Mouse (Mus musculus) lung, embryonic 15.5 days (tissue): ENCODE results near the gene Slc25a21. TPM values are rescaled to one million over a fixed set of nuclear protein-coding genes. Genes with fewer than 3 reads are reported as not detected.

Experiments
- ATAC-seq: fragments of 200-750 bp; cut with Nextera tagmentation; 2 replicates; pipeline ENCODE4 v1.8.0; 2017; ENCODE audit warnings: moderate number of reproducible peaks, borderline replicate concordance; ENCODE audit not compliant: low FRiP score, low TSS enrichment; ENCODE audit errors: extremely low read depth
- H3K27ac ChIP-seq: fragments of 300-500 bp; sonication (generic); 2 replicates; pipeline ENCODE4 v1.5.1; 2015; ENCODE audit warnings: moderate library complexity, mild to moderate bottlenecking, inconsistent platforms
- H3K27me3 ChIP-seq: fragments of 300-500 bp; sonication (generic); 2 replicates; pipeline ENCODE4 v1.6.1; 2015; ENCODE audit warnings: inconsistent platforms
- H3K36me3 ChIP-seq: fragments of 300-500 bp; sonication (generic); 2 replicates; pipeline ENCODE4 v1.6.1; 2015; ENCODE audit warnings: inconsistent platforms
- H3K4me1 ChIP-seq: fragments of 300-500 bp; sonication (generic); 2 replicates; pipeline ENCODE4 v1.6.1; 2015; ENCODE audit warnings: inconsistent platforms
- H3K4me2 ChIP-seq: fragments of 300-500 bp; sonication (generic); 2 replicates; pipeline ENCODE4 v1.6.1; 2015; ENCODE audit warnings: inconsistent platforms, mild to moderate bottlenecking, moderate library complexity
- H3K4me3 ChIP-seq: fragments of 300-500 bp; sonication (generic); 2 replicates; pipeline ENCODE4 v1.5.1; 2015; ENCODE audit warnings: mild to moderate bottlenecking, inconsistent platforms
- H3K9ac ChIP-seq: fragments of 300-500 bp; sonication (generic); 2 replicates; pipeline ENCODE4 v1.6.1; 2015; ENCODE audit warnings: inconsistent platforms
- H3K9me3 ChIP-seq: fragments of 300-500 bp; sonication (generic); 2 replicates; pipeline ENCODE4 v1.6.1; 2016; ENCODE audit warnings: inconsistent platforms
- WGBS: fragments of 180-500 bp; shearing (Covaris S2); methylation state at CpG from one replicate; pipeline ENCODE4 v1.1.7; 2015; 5-methylcytosine and 5-hydroxymethylcytosine counted together
- polyA plus RNA-seq: library from polyadenylated mRNA; unstranded; fragments of >200 nt; fragmentation: Nextera tagmentation; extraction: Ambion mirVana; gene quantifications from 2 replicates; pipeline ENCODE4 v1.2.1, GENCODE M21; 2015

The Slc25a21 gene
- polyA plus RNA-seq, 1 experiment from 2014 or later = 0.54 TPM

- no peak overlapping the region for H3K9ac ChIP-seq
- ATAC-seq = no peak
- H3K4me2 ChIP-seq = no peak overlapping the region
- H3K27ac ChIP-seq = no peak overlapping the region
- H3K4me1 ChIP-seq = no peaks in the 10 kb centered on the region
- H3K36me3 ChIP-seq = no peaks in the 10 kb centered on the region
- H3K9me3 ChIP-seq = no peaks in the 10 kb centered on the region
- no peak overlapping the region for H3K4me3 ChIP-seq
- H3K27me3 ChIP-seq = no peaks in the 10 kb centered on the region
- 62% methylated on average over 4 of the region's 4 CpGs for WGBS
Observed at GRCm38 (mm10) chr12:56789236-56789635, 408.0 kb downstream of the Slc25a21 start.

- no peak for ATAC-seq
- H3K9ac ChIP-seq = no peak overlapping the region
- H3K4me3 ChIP-seq = no peak overlapping the region
- no peaks in the 10 kb centered on the region for H3K4me1 ChIP-seq
- no peaks in the 10 kb centered on the region for H3K36me3 ChIP-seq
- H3K4me2 ChIP-seq = no peak overlapping the region
- no peaks in the 10 kb centered on the region for H3K27me3 ChIP-seq
- WGBS = 76% methylated on average over 1 of the region's 1 CpGs
- no peaks in the 10 kb centered on the region for H3K9me3 ChIP-seq
- H3K27ac ChIP-seq = no peak overlapping the region
Observed at GRCm38 (mm10) chr12:56785250-56785649, 412.0 kb downstream of the Slc25a21 start.

- Histone ChIP-seq H3K4me2 (no peak overlapping the region), H3K4me1 (no peaks in the 10 kb centered on the region), H3K9ac (no peak overlapping the region), H3K27ac (no peak overlapping the region), H3K4me3 (no peak overlapping the region), H3K9me3 (no peaks in the 10 kb centered on the region), H3K36me3 (no peaks in the 10 kb centered on the region), H3K27me3 (no peaks in the 10 kb centered on the region)
- 59% methylated on average over 5 of the region's 5 CpGs for WGBS
- ATAC-seq = no peak
Observed at GRCm38 (mm10) chr12:56781196-56781595, 416.1 kb downstream of the Slc25a21 start.

GRCm38 (mm10) chr12:56779621-56780020 lies 417.7 kb downstream of the Slc25a21 start:
- no peaks in the 10 kb centered on the region for H3K27me3 ChIP-seq
- H3K9me3 ChIP-seq = no peaks in the 10 kb centered on the region
- no peak overlapping the region for H3K4me2 ChIP-seq
- no peak overlapping the region for H3K4me3 ChIP-seq
- 76% methylated on average over 3 of the region's 3 CpGs for WGBS
- no peak overlapping the region for H3K9ac ChIP-seq
- no peak overlapping the region for H3K27ac ChIP-seq
- H3K4me1 ChIP-seq = no peaks in the 10 kb centered on the region
- no peaks in the 10 kb centered on the region for H3K36me3 ChIP-seq
- ATAC-seq = no peak

GRCm38 (mm10) chr12:56773941-56774340 lies 423.3 kb downstream of the Slc25a21 start:
- no peaks in the 10 kb centered on the region for H3K4me1 ChIP-seq
- H3K4me2 ChIP-seq = no peak overlapping the region
- ATAC-seq = no peak
- no peaks in the 10 kb centered on the region for H3K36me3 ChIP-seq
- no peak overlapping the region for H3K9ac ChIP-seq
- no peaks in the 10 kb centered on the region for H3K27me3 ChIP-seq
- 58% methylated on average over 6 of the region's 6 CpGs for WGBS
- no peak overlapping the region for H3K4me3 ChIP-seq
- H3K9me3 ChIP-seq = no peaks in the 10 kb centered on the region
- no peak overlapping the region for H3K27ac ChIP-seq

- no peak overlapping the region for H3K4me2 ChIP-seq
- no peak for ATAC-seq
- no peak overlapping the region for H3K4me3 ChIP-seq
- H3K9ac ChIP-seq = no peak overlapping the region
- no peak overlapping the region for H3K27ac ChIP-seq
- H3K4me1 ChIP-seq = no peaks in the 10 kb centered on the region
- 83% methylated on average over 5 of the region's 5 CpGs for WGBS
- H3K9me3 ChIP-seq = no peaks in the 10 kb centered on the region
- H3K36me3 ChIP-seq = no peaks in the 10 kb centered on the region
- H3K27me3 ChIP-seq = no peaks in the 10 kb centered on the region
Observed at GRCm38 (mm10) chr12:56769421-56769820, 427.9 kb downstream of the Slc25a21 start.

GRCm38 (mm10) chr12:56767474-56767873 lies 429.8 kb downstream of the Slc25a21 start:
- ATAC-seq = no peak
- H3K4me2 ChIP-seq = no peak overlapping the region
- 75% methylated on average over 6 of the region's 6 CpGs for WGBS
- H3K4me3 ChIP-seq = no peak overlapping the region
- H3K9ac ChIP-seq = no peak overlapping the region
- H3K4me1 ChIP-seq = no peaks in the 10 kb centered on the region
- H3K27ac ChIP-seq = no peak overlapping the region
- no peaks in the 10 kb centered on the region for H3K36me3 ChIP-seq
- no peaks in the 10 kb centered on the region for H3K9me3 ChIP-seq
- no peaks in the 10 kb centered on the region for H3K27me3 ChIP-seq

GRCm38 (mm10) chr12:56737104-56737503 lies 460.2 kb downstream of the Slc25a21 start:
- no peak overlapping the region for H3K4me2 ChIP-seq
- H3K27me3 ChIP-seq = no peaks in the 10 kb centered on the region
- H3K9me3 ChIP-seq = no peaks in the 10 kb centered on the region
- H3K36me3 ChIP-seq = no peaks in the 10 kb centered on the region
- H3K9ac ChIP-seq = no peak overlapping the region
- WGBS = 56% methylated on average over 4 of the region's 4 CpGs
- no peak overlapping the region for H3K4me3 ChIP-seq
- ATAC-seq = no peak
- H3K4me1 ChIP-seq = no peaks in the 10 kb centered on the region
- H3K27ac ChIP-seq = no peak overlapping the region

GRCm38 (mm10) chr12:56727631-56728030 lies 469.6 kb downstream of the Slc25a21 start:
- no peak overlapping the region for H3K9ac ChIP-seq
- no peak for ATAC-seq
- WGBS = 42% methylated on average over 4 of the region's 4 CpGs
- H3K27ac ChIP-seq = no peak overlapping the region
- H3K4me1 ChIP-seq = no peaks in the 10 kb centered on the region
- H3K4me2 ChIP-seq = no peak overlapping the region
- H3K9me3 ChIP-seq = no peaks in the 10 kb centered on the region
- no peaks in the 10 kb centered on the region for H3K36me3 ChIP-seq
- no peaks in the 10 kb centered on the region for H3K27me3 ChIP-seq
- H3K4me3 ChIP-seq = no peak overlapping the region

- no peak for ATAC-seq
- Histone ChIP-seq H3K9ac (no peak overlapping the region), H3K27ac (no peak overlapping the region), H3K36me3 (no peaks in the 10 kb centered on the region), H3K9me3 (no peaks in the 10 kb centered on the region), H3K4me3 (no peak overlapping the region), H3K4me1 (no peaks in the 10 kb centered on the region), H3K4me2 (no peak overlapping the region), H3K27me3 (no peaks in the 10 kb centered on the region; the same call in 1 of the 2 replicates)
- WGBS = 44% methylated on average over 6 of the region's 6 CpGs
Observed at GRCm38 (mm10) chr12:56718707-56719051, 478.6 kb downstream of the Slc25a21 start.

GRCm38 (mm10) chr12:56717971-56718706 lies 479.1 kb downstream of the Slc25a21 start:
- H3K27me3 ChIP-seq = no peaks in the 10 kb centered on the region; the same call in 1 of the 2 replicates
- no peaks in the 10 kb centered on the region for H3K36me3 ChIP-seq
- no peaks in the 10 kb centered on the region for H3K9me3 ChIP-seq
- H3K4me2 ChIP-seq = no peak overlapping the region
- no peak overlapping the region for H3K9ac ChIP-seq
- H3K4me1 ChIP-seq = no peaks in the 10 kb centered on the region
- H3K27ac ChIP-seq = no peak overlapping the region
- WGBS = 22% methylated on average over 14 of the region's 14 CpGs
- H3K4me3 ChIP-seq = no peak overlapping the region
- no peak for ATAC-seq

GRCm38 (mm10) chr12:56701004-56701403 lies 496.3 kb downstream of the Slc25a21 start:
- H3K4me3 ChIP-seq = no peak overlapping the region
- no peaks in the 10 kb centered on the region for H3K36me3 ChIP-seq
- no peak for ATAC-seq
- H3K27me3 ChIP-seq = peaks cover 73% of the 10 kb centered on the region
- H3K27ac ChIP-seq = no peak overlapping the region
- 20% methylated on average over 6 of the region's 6 CpGs for WGBS
- no peak overlapping the region for H3K4me2 ChIP-seq
- no peak overlapping the region for H3K9ac ChIP-seq
- H3K4me1 ChIP-seq = peaks cover 19% of the 10 kb centered on the region
- no peaks in the 10 kb centered on the region for H3K9me3 ChIP-seq
